Mouse (Mus musculus): ENCODE measurements around the gene Arhgef3.

DNA sequence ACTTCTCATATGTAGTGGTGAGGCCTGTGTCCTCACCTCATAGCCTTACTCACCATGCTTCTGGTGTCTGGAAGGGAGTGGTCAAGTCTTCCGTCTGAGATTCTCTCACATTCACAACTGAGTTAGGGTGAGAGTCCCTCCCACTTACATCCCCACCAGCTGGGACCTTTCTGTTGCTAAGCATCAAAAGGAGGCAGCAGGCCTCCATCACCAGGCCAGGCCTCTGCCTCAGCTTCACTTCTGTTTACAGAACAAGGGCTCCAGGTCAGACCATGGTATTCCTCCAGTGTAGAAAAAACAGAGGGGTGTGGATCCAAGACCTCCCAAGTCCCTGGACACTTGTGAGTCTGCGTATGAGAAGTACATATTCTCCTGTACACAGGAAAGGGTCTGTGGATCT, 99.5 kb downstream of the Arhgef3 start:
- no peak for TF ChIP-seq POLR2A (IDR thresholded peaks at IDR 0.05; ENCODE audit: insufficient read depth, low read length)
- no peak for TF ChIP-seq CTCF (IDR thresholded peaks at IDR 0.05; ENCODE audit: low read depth, low read length)
- TF ChIP-seq EP300 (IDR thresholded peaks at IDR 0.05; ENCODE audit: insufficient read depth, low read depth, low read length) = no peak
